ENCODE assay signal across 13 mouse cellular contexts in genomic region chr7:66601846-66602245, GRCm38 (mm10).
"Had no signal": no experiment of that assay in that cellular context is flagged by ENCODE, and none has a peak within 500 bp of the region (broad histone marks: within the 10 kb centered on the region; RNA-seq: fewer than 3 reads in every experiment).

No protein-coding gene starts in this region.

- H3K4me1 ChIP-seq: limb, embryonic 10.5 days; liver, embryonic 15.5 days; midbrain, embryonic 12.5 days had no signal

- H3K4me2 ChIP-seq: liver, embryonic 11.5 days; liver, embryonic 15.5 days; midbrain, embryonic 12.5 days had no signal

- H3K36me3 ChIP-seq: limb, embryonic 10.5 days; liver, embryonic 15.5 days; midbrain, embryonic 12.5 days had no signal

- H3K4me3 ChIP-seq: limb, embryonic 10.5 days; liver, embryonic 15.5 days; megakaryocyte, embryonic 14.5 days; midbrain, embryonic 12.5 days had no signal

- H3K9me3 ChIP-seq: limb, embryonic 10.5 days; liver, embryonic 15.5 days; megakaryocyte, embryonic 14.5 days; midbrain, embryonic 12.5 days had no signal

- H3K27ac ChIP-seq: limb, embryonic 10.5 days; liver, embryonic 15.5 days; midbrain, embryonic 12.5 days had no signal

- ATAC-seq: midbrain, embryonic 16.5 days had no signal

- H3K9ac ChIP-seq: liver, embryonic 15.5 days; midbrain, embryonic 12.5 days had no signal

- H3K27me3 ChIP-seq: liver, embryonic 15.5 days; megakaryocyte, embryonic 14.5 days; midbrain, embryonic 12.5 days had no signal

- DNase-seq: kidney, postnatal 10 days; kidney, postnatal 4 days; lung, adult 2 months; lung, postnatal 4 days; spleen, adult 18-20 months; thymus, adult 18-20 months; thymus, postnatal 25 days had no signal
